Mouse (Mus musculus): ENCODE measurements at regions not wholly inside any gene's neighbourhood (a gene's known extent, or its start where the extent isn't known, plus 50 kb on each side); places are given as distances from the start of the nearest gene placed in this dataset.

GRCm38 (mm10) chr13:111876404-111876803, 67.6 kb upstream of the Map3k1 start:
- TF ChIP-seq POLR2A (IDR thresholded peaks at IDR 0.05; ENCODE audit: borderline replicate concordance, insufficient read depth, low read length) (no peak), CTCF (IDR thresholded peaks at IDR 0.05; ENCODE audit: borderline replicate concordance, insufficient read depth, low read depth, low read length) (no peak)

Measured in cerebellum, adult 2 months (tissue).